Mouse (Mus musculus) neural tube, embryonic 12.5 days (tissue): ENCODE measurements around the gene Hist1h2bc. TPM values are rescaled to one million over a fixed set of nuclear protein-coding genes. Genes with fewer than 3 reads are reported as not detected.

Experiments used
- ATAC-seq: fragments of 200-750 bp; cut with Nextera tagmentation; 2 replicates; pipeline ENCODE4 v1.8.0; 2017; ENCODE audit warnings: low read depth, mild to moderate bottlenecking, moderate TSS enrichment, moderate library complexity; ENCODE audit not compliant: low FRiP score
- H3K27ac ChIP-seq: fragments of 300-500 bp; sonication (generic); 2 replicates; pipeline ENCODE4 v1.5.1; 2016
- H3K27me3 ChIP-seq: fragments of 300-500 bp; sonication (generic); replicated peaks from 2 replicates; pipeline ENCODE4 v1.6.1; 2016; ENCODE audit warnings: mild to moderate bottlenecking
- H3K36me3 ChIP-seq: fragments of 300-500 bp; sonication (generic); 2 replicates; pipeline ENCODE4 v1.6.1; 2016; ENCODE audit warnings: mild to moderate bottlenecking
- H3K4me1 ChIP-seq: fragments of 300-500 bp; sonication (generic); 2 replicates; pipeline ENCODE4 v1.6.1; 2016
- H3K4me2 ChIP-seq: fragments of 300-500 bp; sonication (generic); replicated peaks from 2 replicates; pipeline ENCODE4 v1.6.1; 2016; ENCODE audit warnings: mild to moderate bottlenecking
- H3K4me3 ChIP-seq: fragments of 300-500 bp; sonication (generic); 2 replicates; pipeline ENCODE4 v1.5.1; 2016
- H3K9ac ChIP-seq: fragments of 300-500 bp; sonication (generic); 2 replicates; pipeline ENCODE4 v1.6.1; 2016; ENCODE audit warnings: mild to moderate bottlenecking
- H3K9me3 ChIP-seq: fragments of 300-500 bp; sonication (generic); 2 replicates; pipeline ENCODE4 v1.6.1; 2016; ENCODE audit warnings: mild to moderate bottlenecking
- WGBS: fragments of 180-500 bp; shearing (Covaris S2); methylation state at CpG from one replicate; pipeline ENCODE4 v1.1.7; 2016; 5-methylcytosine and 5-hydroxymethylcytosine counted together
- polyA plus RNA-seq: library from polyadenylated mRNA; unstranded; fragments of >200 nt; fragmentation: Nextera tagmentation; extraction: Ambion mirVana; gene quantifications from 2 replicates; pipeline ENCODE4 v1.2.1, GENCODE M21; 2016

The Hist1h2bc gene
- polyA plus RNA-seq, 1 experiment from 2014 or later = 28.0 TPM

GRCm38 (mm10) chr13:23725213-23725612 lies 41.2 kb downstream of the Hist1h2bc start:
- Histone ChIP-seq H3K27me3 (no peaks in the 10 kb centered on the region), H3K9ac (no peak overlapping the region), H3K4me3 (no peak overlapping the region), H3K27ac (no peak overlapping the region), H3K4me1 (no peaks in the 10 kb centered on the region), H3K9me3 (no peaks in the 10 kb centered on the region), H3K36me3 (no peaks in the 10 kb centered on the region), H3K4me2 (no peak overlapping the region)
- 33% methylated on average over 1 of the region's 1 CpGs for WGBS
- ATAC-seq = no peak

GRCm38 (mm10) chr13:23728472-23729191 lies 44.6 kb downstream of the Hist1h2bc start:
- Histone ChIP-seq H3K4me3 (no peak overlapping the region), H3K4me2 (no peak overlapping the region), H3K27ac (no peak overlapping the region), H3K9me3 (no peaks in the 10 kb centered on the region), H3K9ac (no peak overlapping the region), H3K27me3 (no peaks in the 10 kb centered on the region), H3K4me1 (no peaks in the 10 kb centered on the region), H3K36me3 (no peaks in the 10 kb centered on the region)
- ATAC-seq = no peak
- WGBS = 91% methylated on average over 18 of the region's 18 CpGs

GRCm38 (mm10) chr13:23729192-23729525 lies 45.2 kb downstream of the Hist1h2bc start:
- no peaks in the 10 kb centered on the region for H3K36me3 ChIP-seq
- 95% methylated on average over 9 of the region's 9 CpGs for WGBS
- no peak overlapping the region for H3K4me3 ChIP-seq
- H3K27me3 ChIP-seq = no peaks in the 10 kb centered on the region
- no peak overlapping the region for H3K9ac ChIP-seq
- H3K4me1 ChIP-seq = no peaks in the 10 kb centered on the region
- H3K4me2 ChIP-seq = no peak overlapping the region
- no peak for ATAC-seq
- no peak overlapping the region for H3K27ac ChIP-seq
- H3K9me3 ChIP-seq = no peaks in the 10 kb centered on the region

GRCm38 (mm10) chr13:23729706-23730105 lies 45.7 kb downstream of the Hist1h2bc start:
- 90% methylated on average over 5 of the region's 5 CpGs for WGBS
- Histone ChIP-seq H3K4me2 (no peak overlapping the region), H3K4me1 (no peaks in the 10 kb centered on the region), H3K27me3 (no peaks in the 10 kb centered on the region), H3K4me3 (no peak overlapping the region), H3K9ac (no peak overlapping the region), H3K9me3 (no peaks in the 10 kb centered on the region), H3K36me3 (no peaks in the 10 kb centered on the region), H3K27ac (no peak overlapping the region)
- no peak for ATAC-seq

GRCm38 (mm10) chr13:23730479-23730878 lies 46.5 kb downstream of the Hist1h2bc start:
- 30% methylated on average over 8 of the region's 8 CpGs for WGBS

GRCm38 (mm10) chr13:23732156-23732804 lies 48.3 kb downstream of the Hist1h2bc start:
- ATAC-seq = no peak
- Histone ChIP-seq H3K4me1 (no peaks in the 10 kb centered on the region), H3K4me2 (no peak overlapping the region), H3K27me3 (no peaks in the 10 kb centered on the region), H3K36me3 (no peaks in the 10 kb centered on the region), H3K9ac (no peak overlapping the region), H3K4me3 (no peak overlapping the region), H3K9me3 (no peaks in the 10 kb centered on the region), H3K27ac (no peak overlapping the region)
- 26% methylated on average over 8 of the region's 8 CpGs for WGBS

More at GRCm38 (mm10) chr13:23730479-23730878, 46.5 kb downstream of the Hist1h2bc start:
- Histone ChIP-seq H3K4me2 (no peak overlapping the region), H3K27ac (no peak overlapping the region), H3K27me3 (no peaks in the 10 kb centered on the region), H3K9me3 (no peaks in the 10 kb centered on the region), H3K4me3 (no peak overlapping the region), H3K4me1 (no peaks in the 10 kb centered on the region), H3K9ac (no peak overlapping the region), H3K36me3 (no peaks in the 10 kb centered on the region)
- no peak for ATAC-seq

GRCm38 (mm10) chr13:23737091-23737490 lies 53.1 kb downstream of the Hist1h2bc start:
- Histone ChIP-seq H3K4me1 (peaks cover 10% of the 10 kb centered on the region), H3K4me2 (no peak overlapping the region), H3K4me3 (no peak overlapping the region), H3K27me3 (no peaks in the 10 kb centered on the region), H3K27ac (no peak overlapping the region), H3K9me3 (no peaks in the 10 kb centered on the region), H3K36me3 (no peaks in the 10 kb centered on the region), H3K9ac (no peak overlapping the region)
- ATAC-seq = no peak
- 69% methylated on average over 5 of the region's 5 CpGs for WGBS

GRCm38 (mm10) chr13:23738041-23738440 lies 54.0 kb downstream of the Hist1h2bc start:
- H3K4me1 ChIP-seq = peaks cover 10% of the 10 kb centered on the region
- H3K27ac ChIP-seq = no peak overlapping the region; the same call in 1 of the 2 replicates
- 0 out of 2 replicates have a peak overlapping the region, but pooled peaks have one; percentile 73 for H3K9ac ChIP-seq
- H3K27me3 ChIP-seq = no peaks in the 10 kb centered on the region
- H3K9me3 ChIP-seq = no peaks in the 10 kb centered on the region
- H3K4me2 ChIP-seq = peak overlapping the region; percentile 97
- no peak overlapping the region for H3K4me3 ChIP-seq
- 23% methylated on average over 4 of the region's 4 CpGs for WGBS
- 0 out of 2 replicates have a peak, but pooled peaks have one; percentile 30 for ATAC-seq
- H3K36me3 ChIP-seq = no peaks in the 10 kb centered on the region

GRCm38 (mm10) chr13:23738677-23739068 lies 54.7 kb downstream of the Hist1h2bc start, which contains the start of gene Hist1h1c:
Gene Hist1h1c, plus strand, starts transcription at chr13:23738808.
- H3K4me2 ChIP-seq = peak within 1 kb of the TSS; percentile 97
- peak; percentile 95 for ATAC-seq
- peak within 1 kb of the TSS; percentile 73 for H3K9ac ChIP-seq
- peak within 1 kb of the TSS; percentile 90 for H3K27ac ChIP-seq
- H3K4me1 ChIP-seq = peaks cover 10% of the 10 kb centered on the region
- H3K4me3 ChIP-seq = peak within 1 kb of the TSS; percentile 48
- WGBS = under 1% methylated on average over 36 of the region's 38 CpGs
- no peaks in the 10 kb centered on the region for H3K9me3 ChIP-seq
- H3K27me3 ChIP-seq = no peaks in the 10 kb centered on the region
- no peaks in the 10 kb centered on the region for H3K36me3 ChIP-seq

GRCm38 (mm10) chr13:23739069-23739921 lies 55.3 kb downstream of the Hist1h2bc start:
- Histone ChIP-seq H3K27ac (peak overlapping the region; percentile 90), H3K4me2 (peak overlapping the region; percentile 97), H3K4me1 (peaks cover 10% of the 10 kb centered on the region), H3K4me3 (peak overlapping the region; percentile 48), H3K27me3 (no peaks in the 10 kb centered on the region), H3K9ac (peak overlapping the region; percentile 73), H3K9me3 (no peaks in the 10 kb centered on the region), H3K36me3 (no peaks in the 10 kb centered on the region)
- under 1% methylated on average over 39 of the region's 39 CpGs for WGBS
- peak; percentile 91 for ATAC-seq

- no peaks in the 10 kb centered on the region for H3K27me3 ChIP-seq
- H3K4me1 ChIP-seq = peaks cover 10% of the 10 kb centered on the region
- no peak for ATAC-seq
- H3K4me3 ChIP-seq = peak overlapping the region; percentile 48
- H3K9ac ChIP-seq = peak overlapping the region; percentile 73
- H3K36me3 ChIP-seq = no peaks in the 10 kb centered on the region
- peak overlapping the region; percentile 97 for H3K4me2 ChIP-seq
- H3K9me3 ChIP-seq = no peaks in the 10 kb centered on the region
- WGBS = 2% methylated on average over 14 of the region's 14 CpGs
- H3K27ac ChIP-seq = peak overlapping the region; percentile 90
Observed at GRCm38 (mm10) chr13:23739922-23740252, 55.9 kb downstream of the Hist1h2bc start.

GRCm38 (mm10) chr13:23740256-23740840 lies 56.3 kb downstream of the Hist1h2bc start:
- Histone ChIP-seq H3K9ac (peak overlapping the region; percentile 73), H3K4me2 (peak overlapping the region; percentile 97), H3K27me3 (no peaks in the 10 kb centered on the region), H3K4me1 (peaks cover 10% of the 10 kb centered on the region), H3K4me3 (peak overlapping the region; percentile 48), H3K9me3 (no peaks in the 10 kb centered on the region), H3K27ac (peak overlapping the region; percentile 90), H3K36me3 (no peaks in the 10 kb centered on the region)
- ATAC-seq = no peak
- whole genome bisulfite sequencing = 33% methylated on average over 13 of the region's 13 CpGs
